Mouse (Mus musculus) cerebellum, postnatal 36 days (tissue): ENCODE results near the gene Slc44a3.
A peak's percentile ranks its signal among the peaks of the same experiment; 100 is the strongest.

Experiments used
- DNase-seq, 2 experiments: peaks; one replicate each; pipeline ENCODE4 v3.0.0; 2021 to 2022; ENCODE audit warnings: mixed read lengths in 2 of 2

Gene Slc44a3

GRCm38 (mm10) chr3:121532176-121532575, at the start of gene Slc44a3:
Gene Slc44a3 (minus strand): TSS chr3:121532404.
- DNase-seq, result peak; percentile 8 to 20

GRCm38 (mm10) chr3:121579880-121580549, 47.8 kb upstream of the Slc44a3 start:
- DNase-seq, result no peak

- DNase-seq, result no peak
These were observed 47.2 kb upstream of the Slc44a3 start for GRCm38 (mm10) chr3:121579402-121579801.

- DNase-seq, result no peak
These were observed 46.5 kb upstream of the Slc44a3 start for GRCm38 (mm10) chr3:121578706-121579105.

- DNase-seq, result no peak
These were observed 45.4 kb upstream of the Slc44a3 start for GRCm38 (mm10) chr3:121577641-121578040.

- no peak for DNase-seq
These were observed 44.9 kb upstream of the Slc44a3 start for GRCm38 (mm10) chr3:121577032-121577591.

GRCm38 (mm10) chr3:121576367-121576766, 44.2 kb upstream of the Slc44a3 start:
- DNase-seq, result no peak

- no peak for DNase-seq
These were observed 42.2 kb upstream of the Slc44a3 start for GRCm38 (mm10) chr3:121574386-121574785.

- DNase-seq, result no peak
These were observed 41.7 kb upstream of the Slc44a3 start for GRCm38 (mm10) chr3:121573858-121574257.

GRCm38 (mm10) chr3:121571491-121571890, 39.3 kb upstream of the Slc44a3 start:
- DNase-seq, result no peak

- no peak for DNase-seq
These were observed 38.4 kb upstream of the Slc44a3 start for GRCm38 (mm10) chr3:121570623-121571022.

GRCm38 (mm10) chr3:121569767-121570166, 37.6 kb upstream of the Slc44a3 start:
- DNase-seq, result no peak

- DNase-seq, result no peak
These were observed 36.8 kb upstream of the Slc44a3 start for GRCm38 (mm10) chr3:121569004-121569403.

- no peak for DNase-seq
These were observed 35.7 kb upstream of the Slc44a3 start for GRCm38 (mm10) chr3:121567904-121568303.

GRCm38 (mm10) chr3:121567337-121567900, 35.2 kb upstream of the Slc44a3 start:
- no peak for DNase-seq

- DNase-seq, result no peak
These were observed 34.7 kb upstream of the Slc44a3 start for GRCm38 (mm10) chr3:121566901-121567300.

- DNase-seq, result no peak
These were observed 29.6 kb upstream of the Slc44a3 start for GRCm38 (mm10) chr3:121561803-121562202.

- no peak for DNase-seq
These were observed 28.1 kb upstream of the Slc44a3 start for GRCm38 (mm10) chr3:121560115-121560865.

GRCm38 (mm10) chr3:121559406-121560114, 27.4 kb upstream of the Slc44a3 start:
- DNase-seq, result no peak

GRCm38 (mm10) chr3:121558861-121559260, 26.7 kb upstream of the Slc44a3 start:
- DNase-seq, result no peak

GRCm38 (mm10) chr3:121556304-121556703, 24.1 kb upstream of the Slc44a3 start:
- no peak for DNase-seq

- DNase-seq, result no peak
These were observed 21.1 kb upstream of the Slc44a3 start for GRCm38 (mm10) chr3:121553294-121553693.

GRCm38 (mm10) chr3:121552723-121553122, 20.5 kb upstream of the Slc44a3 start:
- DNase-seq, result no peak
